Mouse (Mus musculus) heart, postnatal 10 days (tissue): ENCODE data around the gene Yeats2. TPM values are rescaled to one million over a fixed set of nuclear protein-coding genes. Genes with fewer than 3 reads are reported as not detected.

Source experiments
- DNase-seq, 2 experiments: peaks; one replicate each; pipeline ENCODE4 v3.0.0; 2021
- intact Hi-C: fragments of 180-260 bp; cut with DNase I; formaldehyde crosslinking; loops from one replicate; pipeline ENCODE4 v1.15.1; 2025
- total RNA-seq, 2 experiments: library from RNA; stranded (reverse); gene quantifications; 2 replicates each; pipeline ENCODE4 v1.2.3; 2021

The Yeats2 gene
- total RNA-seq, 2 experiments from 2014 or later: 25.3 to 30.1 TPM

DNA sequence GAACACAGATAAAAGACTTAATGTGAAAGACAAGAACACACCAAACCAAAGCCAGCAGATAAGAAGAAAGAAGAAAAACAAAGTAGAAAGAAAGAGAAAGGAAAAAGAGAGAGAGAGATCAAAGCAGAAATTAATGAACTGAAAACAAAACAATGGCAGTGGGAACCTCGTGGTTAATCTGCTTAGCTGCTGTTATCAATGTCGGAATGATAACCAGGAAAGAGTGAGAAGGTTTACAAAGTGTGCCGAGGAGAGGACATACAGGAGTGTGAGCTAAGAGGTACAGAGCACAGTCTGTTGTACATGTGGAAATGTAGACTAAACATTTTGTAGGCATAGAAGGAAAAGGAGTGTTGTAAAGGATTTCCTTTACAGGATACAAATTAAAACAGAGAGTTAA is 132.1 kb downstream of the Yeats2 start:
- no peak for DNase-seq
- intact Hi-C loops: no loop called here

DNA sequence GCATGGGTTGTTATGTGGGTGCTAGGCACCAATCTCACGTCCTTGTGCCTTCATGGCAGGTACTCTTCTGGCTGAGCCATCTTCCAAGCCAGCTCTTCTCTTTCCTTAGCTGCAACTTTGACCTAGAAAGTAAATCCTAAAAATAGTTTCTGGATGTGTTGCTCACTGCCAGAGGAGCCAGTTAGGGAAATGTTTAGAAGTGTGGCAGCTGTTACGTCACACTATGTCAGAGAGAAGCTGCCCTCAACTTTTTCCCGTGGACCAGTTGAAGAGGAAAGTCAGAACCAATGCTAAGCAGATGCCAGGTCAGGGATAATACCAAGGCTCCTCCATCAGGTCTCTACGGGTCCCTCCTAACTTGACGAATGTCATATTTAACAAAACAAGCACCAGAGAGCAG is 138.5 kb downstream of the Yeats2 start:
- DNase-seq: peak; percentile 15

DNA sequence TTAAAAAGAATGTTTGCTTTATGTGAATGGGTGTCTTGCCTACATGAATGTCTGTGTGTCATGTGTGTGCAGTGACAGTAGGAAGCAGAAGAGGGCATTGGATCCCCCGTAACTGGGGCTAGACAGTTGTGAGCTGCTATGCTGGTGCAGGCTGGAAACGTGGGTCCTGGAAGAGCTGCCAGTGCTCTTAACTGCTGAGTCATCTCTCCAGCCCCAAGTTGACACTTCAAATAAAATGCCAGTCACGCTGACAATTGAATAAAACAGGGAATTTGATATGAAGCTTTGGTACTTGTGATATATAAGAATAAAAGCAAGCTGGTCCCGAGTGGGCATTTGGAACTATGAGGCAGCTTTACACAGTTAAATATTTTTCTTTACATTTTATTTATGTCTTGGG is 139.4 kb downstream of the Yeats2 start:
- intact Hi-C loops: no loop called here
- DNase-seq: no peak

More for the DNA sequence above, 138.5 kb downstream of the Yeats2 start:
- intact Hi-C loops: no loop called here

Other genes starting within 250 kb of the Yeats2 start
- 10 to 100 TPM in 1 of 2 experiments, 1 to 10 TPM in 1; 8.8 to 12.0 TPM for gene Klhl6, start 158.0 kb upstream of the Yeats2 start, total RNA-seq
- gene Klhl24, start 43.5 kb upstream of the Yeats2 start, total RNA-seq: 100 to 1,000 TPM; 153 to 179 TPM
- under 1 TPM; 0.89 to 0.91 TPM for gene Map6d1, start 100.3 kb downstream of the Yeats2 start, total RNA-seq
- 100 to 1,000 TPM in 1 of 2 experiments, 10 to 100 TPM in 1; 90.9 to 105 TPM for gene Parl, start 161.3 kb downstream of the Yeats2 start, total RNA-seq
- gene Cyp2ab1, start 184.3 kb downstream of the Yeats2 start, total RNA-seq: under 1 TPM; 0.15 to 0.22 TPM